Mouse (Mus musculus): ENCODE results near the gene Trim2. TPM values are rescaled to one million over a fixed set of nuclear protein-coding genes. Genes with fewer than 3 reads are reported as not detected.
A peak's percentile ranks its signal among the peaks of the same experiment; 100 is the strongest.

The Trim2 gene
- total RNA-seq, 1 experiment from 2014 or later = not detected

DNA sequence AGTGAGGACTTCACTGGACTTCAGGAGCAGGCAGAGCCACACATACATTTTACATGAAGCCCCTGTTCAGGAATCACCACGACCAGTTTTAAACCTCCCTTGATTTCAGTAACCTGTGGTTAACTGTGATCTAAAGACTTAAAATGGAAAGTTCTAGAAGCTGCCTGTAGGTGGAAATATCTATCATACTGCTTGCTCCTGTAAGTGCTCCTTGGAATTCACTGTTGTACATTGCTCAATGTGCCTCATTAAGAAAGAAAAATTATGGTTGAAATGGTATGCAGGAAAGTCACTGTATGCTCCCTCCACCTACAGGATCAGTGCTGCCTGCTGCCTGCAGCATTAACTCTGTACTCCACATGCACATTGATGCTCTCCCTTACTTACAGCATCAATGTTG is 41.6 kb downstream of the Trim2 start:
- no peak for ATAC-seq (replicated peaks; ENCODE audit: insufficient number of reproducible peaks, low FRiP score, low TSS enrichment, poor library complexity, severe bottlenecking)

DNA sequence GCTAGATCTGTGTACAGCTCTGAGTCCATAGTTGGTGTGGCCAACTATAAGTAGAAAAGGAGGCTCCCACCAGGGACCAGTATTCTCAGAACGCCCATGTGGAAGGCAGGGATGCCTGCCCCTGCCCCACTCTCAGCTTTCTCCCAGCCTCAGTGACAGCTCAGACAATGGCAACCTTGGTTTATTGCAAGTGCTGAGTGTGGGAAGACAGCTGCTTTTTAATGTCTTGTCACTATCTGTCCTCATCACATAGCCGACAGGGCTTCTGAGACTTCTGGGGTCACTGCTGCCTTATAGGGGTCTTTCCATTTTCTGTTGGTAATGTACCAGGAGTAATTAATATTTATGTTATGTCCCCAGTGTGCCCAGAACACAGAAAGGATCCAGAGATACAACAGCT is 42.3 kb downstream of the Trim2 start:
- ATAC-seq (replicated peaks; ENCODE audit: insufficient number of reproducible peaks, low FRiP score, low TSS enrichment, poor library complexity, severe bottlenecking) = no peak

DNA sequence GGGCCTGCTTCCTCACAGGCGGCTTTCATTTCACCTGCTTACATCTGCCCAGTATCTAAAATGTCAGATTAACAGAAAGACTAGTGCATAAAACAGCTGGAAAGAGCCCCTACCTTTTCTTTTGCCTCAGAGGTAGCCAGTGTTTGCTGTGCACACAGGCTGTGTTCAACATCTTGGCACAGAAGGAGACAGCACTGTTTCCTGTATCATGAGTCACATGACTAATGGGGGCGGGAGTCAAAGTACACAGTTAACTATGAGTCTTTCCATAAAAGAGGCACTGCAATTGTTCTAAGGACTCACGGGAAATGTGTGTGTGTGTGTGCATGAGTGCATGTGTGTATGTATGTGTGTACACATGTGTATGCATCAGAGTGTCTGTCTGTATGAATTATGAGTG is 43.9 kb downstream of the Trim2 start:
- ATAC-seq (replicated peaks; ENCODE audit: insufficient number of reproducible peaks, low FRiP score, low TSS enrichment, poor library complexity, severe bottlenecking) = no peak

GRCm38 (mm10) chr3:84261863-84262262 is 44.8 kb downstream of the Trim2 start:
- no peak for ATAC-seq (replicated peaks; ENCODE audit: insufficient number of reproducible peaks, low FRiP score, low TSS enrichment, poor library complexity, severe bottlenecking)

- no peak for ATAC-seq (replicated peaks; ENCODE audit: insufficient number of reproducible peaks, low FRiP score, low TSS enrichment, poor library complexity, severe bottlenecking)
These were observed 45.8 kb downstream of the Trim2 start for GRCm38 (mm10) chr3:84260837-84261236.

- ATAC-seq (replicated peaks; ENCODE audit: insufficient number of reproducible peaks, low FRiP score, low TSS enrichment, poor library complexity, severe bottlenecking) = 0 out of 2 replicates have a peak, but pooled peaks have one; percentile 24
These were observed 46.6 kb downstream of the Trim2 start for GRCm38 (mm10) chr3:84260024-84260535.

GRCm38 (mm10) chr3:84259281-84260023 is 47.2 kb downstream of the Trim2 start:
- peak; percentile 47 for ATAC-seq (replicated peaks; ENCODE audit: insufficient number of reproducible peaks, low FRiP score, low TSS enrichment, poor library complexity, severe bottlenecking)

- ATAC-seq (replicated peaks; ENCODE audit: insufficient number of reproducible peaks, low FRiP score, low TSS enrichment, poor library complexity, severe bottlenecking) = no peak
These were observed 48.1 kb downstream of the Trim2 start for GRCm38 (mm10) chr3:84258518-84259031.

GRCm38 (mm10) chr3:84257989-84258517 is 48.6 kb downstream of the Trim2 start:
- no peak for ATAC-seq (replicated peaks; ENCODE audit: insufficient number of reproducible peaks, low FRiP score, low TSS enrichment, poor library complexity, severe bottlenecking)

- no peak for ATAC-seq (replicated peaks; ENCODE audit: insufficient number of reproducible peaks, low FRiP score, low TSS enrichment, poor library complexity, severe bottlenecking)
These were observed 52.2 kb downstream of the Trim2 start for GRCm38 (mm10) chr3:84254520-84254878.

DNA sequence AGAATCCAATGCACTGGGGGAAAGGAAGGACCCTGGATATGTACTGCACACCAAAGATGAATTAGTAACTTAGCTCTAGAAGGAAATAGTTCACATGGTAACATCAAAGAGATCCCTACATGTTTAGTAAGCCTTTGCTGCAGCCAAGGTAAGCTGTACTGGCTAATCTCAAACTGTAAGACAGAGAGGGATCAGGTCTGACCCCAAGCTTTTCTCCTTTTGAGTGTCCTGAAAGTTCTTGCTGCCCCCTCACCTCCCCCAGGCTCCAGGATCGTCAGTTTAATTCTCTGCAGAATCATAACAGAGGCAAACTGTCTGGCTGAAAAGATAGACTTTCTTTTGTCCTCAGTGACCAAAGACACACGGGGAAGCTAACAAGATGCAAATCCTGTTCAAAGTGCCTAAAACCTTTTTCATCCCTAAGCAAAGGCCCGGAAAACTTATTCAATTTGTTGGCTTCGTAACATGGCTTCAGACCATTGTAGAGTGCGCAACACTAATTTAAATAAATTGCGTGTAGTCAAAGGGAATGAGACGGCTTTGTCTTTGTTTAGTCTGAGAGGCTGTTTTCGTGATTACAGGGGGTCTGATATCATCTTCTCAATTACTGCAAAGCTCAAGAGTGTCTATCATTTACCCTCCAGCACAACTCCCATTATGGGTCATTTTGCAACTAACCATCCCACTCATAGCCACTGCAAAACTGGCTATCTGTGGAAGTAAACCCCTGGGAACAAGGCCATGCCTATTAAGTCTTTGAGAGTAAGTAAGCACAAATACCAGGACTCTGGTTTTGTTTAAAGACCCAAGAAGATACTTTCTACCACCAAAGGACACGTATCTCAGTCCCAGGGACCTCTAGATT is 52.8 kb downstream of the Trim2 start:
- ATAC-seq (replicated peaks; ENCODE audit: insufficient number of reproducible peaks, low FRiP score, low TSS enrichment, poor library complexity, severe bottlenecking) = no peak

DNA sequence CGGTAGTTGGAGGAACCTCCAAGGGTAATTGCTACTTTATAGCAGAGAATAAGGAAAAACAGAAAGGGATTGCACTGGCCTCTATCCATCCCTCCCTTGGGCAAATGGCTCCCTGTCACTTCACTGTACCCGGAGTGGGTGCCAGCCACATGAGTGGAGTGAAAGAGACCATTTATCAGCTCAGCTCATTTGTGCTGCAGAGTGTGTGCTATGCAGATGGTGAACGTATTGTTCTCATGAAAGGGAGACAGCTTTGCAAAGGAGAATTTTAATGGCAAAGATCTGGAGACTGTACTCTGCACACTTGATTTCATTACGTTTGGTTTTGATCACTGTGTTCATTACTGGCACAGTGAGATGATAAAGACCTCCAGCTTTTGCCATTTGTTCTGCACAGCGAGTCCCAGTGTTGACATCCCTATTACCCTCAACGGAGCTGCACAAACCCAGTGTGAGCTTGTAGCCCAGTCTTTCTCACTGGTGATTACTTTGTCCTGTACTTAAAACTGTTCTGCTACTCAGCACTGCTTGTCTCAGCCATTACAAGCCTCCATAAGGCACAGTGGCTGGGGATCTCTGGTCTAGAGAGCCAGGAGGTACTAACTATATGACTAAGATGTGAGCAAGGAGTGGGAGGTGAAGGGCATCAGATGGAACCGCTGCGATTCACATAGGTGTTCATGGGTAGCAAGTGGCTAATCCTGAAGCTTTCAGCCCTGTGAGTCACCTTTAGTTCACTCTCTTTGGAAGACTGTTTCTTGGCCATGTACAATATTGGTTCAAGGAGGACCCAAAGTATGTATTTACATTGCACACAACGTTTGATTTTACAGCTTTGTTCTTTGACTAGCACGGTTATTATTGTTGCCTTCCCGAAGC is 53.7 kb downstream of the Trim2 start:
- ATAC-seq (replicated peaks; ENCODE audit: insufficient number of reproducible peaks, low FRiP score, low TSS enrichment, poor library complexity, severe bottlenecking) = no peak

DNA sequence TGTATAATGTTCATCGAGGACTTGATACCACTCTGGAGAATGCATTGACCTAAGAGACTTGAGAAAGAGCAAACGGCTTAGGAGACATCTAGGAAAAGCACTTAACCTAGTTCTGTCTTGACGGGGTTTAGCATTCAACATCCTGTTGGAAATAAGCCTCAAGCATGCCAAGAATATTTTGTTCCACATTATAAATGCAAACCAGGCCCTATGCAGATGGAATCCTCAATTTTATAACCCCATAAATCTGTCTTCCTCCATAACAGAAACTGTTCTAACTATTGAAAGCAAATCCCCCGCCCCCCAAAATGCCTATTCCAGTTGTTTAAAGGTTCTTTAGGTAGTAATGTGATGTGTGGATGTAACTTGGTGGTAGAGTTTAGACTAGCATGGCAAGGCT is 55.0 kb downstream of the Trim2 start:
- ATAC-seq (replicated peaks; ENCODE audit: insufficient number of reproducible peaks, low FRiP score, low TSS enrichment, poor library complexity, severe bottlenecking) = no peak

GRCm38 (mm10) chr3:84250275-84250674 is 56.4 kb downstream of the Trim2 start:
- ATAC-seq (replicated peaks; ENCODE audit: insufficient number of reproducible peaks, low FRiP score, low TSS enrichment, poor library complexity, severe bottlenecking) = no peak

DNA sequence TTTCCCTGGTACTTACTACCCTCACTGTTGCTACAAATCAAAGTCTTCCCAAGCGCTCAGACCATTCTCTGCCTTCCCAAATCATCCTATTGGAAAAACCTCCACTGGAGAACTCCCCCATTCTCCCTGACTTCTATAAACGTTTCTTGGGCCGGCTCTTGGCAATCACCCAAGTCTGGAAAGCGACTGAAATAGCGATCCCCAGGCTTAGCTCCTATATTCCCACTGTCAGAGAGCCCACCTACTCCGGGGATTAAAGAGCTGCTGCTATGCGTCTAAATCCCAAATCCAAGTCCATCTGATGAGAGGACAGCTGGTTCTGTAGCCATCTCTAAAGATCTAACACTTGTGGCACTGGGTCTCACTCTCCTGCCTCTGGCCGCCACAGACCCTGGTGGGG is 58.9 kb downstream of the Trim2 start:
- ATAC-seq (replicated peaks; ENCODE audit: insufficient number of reproducible peaks, low FRiP score, low TSS enrichment, poor library complexity, severe bottlenecking) = no peak

DNA sequence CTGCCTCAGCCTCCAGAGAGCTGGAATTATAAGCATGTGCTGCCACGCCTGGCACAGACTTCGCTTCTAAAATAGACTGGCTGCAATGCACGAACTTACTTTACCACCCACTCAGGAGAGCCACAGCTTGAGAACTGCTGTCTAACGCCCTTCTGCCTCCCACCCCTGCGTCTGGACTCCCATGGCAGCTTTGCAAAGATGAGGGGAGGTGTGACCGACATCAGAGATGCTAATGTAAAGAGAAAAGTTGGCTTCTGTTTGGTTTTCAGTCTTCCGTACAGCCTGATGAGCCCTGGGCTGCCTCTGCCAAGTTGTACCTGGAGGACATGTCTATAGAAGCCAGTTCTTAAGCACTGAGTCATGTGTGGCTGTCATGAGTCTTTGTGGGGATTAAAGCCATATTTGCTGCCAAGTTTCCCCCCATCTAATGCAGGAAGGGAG is 60.2 kb downstream of the Trim2 start:
- ATAC-seq (replicated peaks; ENCODE audit: insufficient number of reproducible peaks, low FRiP score, low TSS enrichment, poor library complexity, severe bottlenecking) = no peak

DNA sequence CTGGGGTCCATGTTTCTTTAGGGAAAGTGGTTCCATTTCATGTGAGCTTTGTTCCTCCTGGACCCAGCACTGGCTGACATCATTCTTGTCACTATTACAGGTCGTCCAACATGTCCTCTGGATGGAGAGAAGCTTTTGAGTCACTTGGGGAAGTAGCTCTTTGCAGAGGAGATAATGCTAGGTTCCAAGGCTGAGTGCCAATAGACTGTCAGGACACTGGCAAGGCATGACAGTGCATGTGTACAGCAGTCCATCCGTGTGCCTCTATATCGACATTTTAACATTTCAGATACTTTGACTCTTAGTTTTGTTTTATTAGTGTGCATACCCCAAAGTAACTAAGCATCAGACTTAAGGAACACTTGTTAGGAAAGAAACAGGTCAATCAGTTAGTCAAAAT is 63.6 kb downstream of the Trim2 start:
- no peak for ATAC-seq (replicated peaks; ENCODE audit: insufficient number of reproducible peaks, low FRiP score, low TSS enrichment, poor library complexity, severe bottlenecking)

- ATAC-seq (replicated peaks; ENCODE audit: insufficient number of reproducible peaks, low FRiP score, low TSS enrichment, poor library complexity, severe bottlenecking) = no peak
These were observed 64.2 kb downstream of the Trim2 start for GRCm38 (mm10) chr3:84242497-84242896.
